Mouse (Mus musculus): ENCODE data around the gene Gal3st1. TPM values are rescaled to one million over a fixed set of nuclear protein-coding genes. Genes with fewer than 3 reads are reported as not detected.

Gene Gal3st1
- total and polyA plus RNA-seq, 3 experiments, result 0.08 TPM; not detected in 2

- Histone ChIP-seq H3K9ac (ENCODE audit: insufficient read depth, low read depth) (no peak overlapping the region), H3K27ac (ENCODE audit: insufficient read depth, low read depth) (no peak overlapping the region), H3K4me3 (replicated peaks in 1 of 3; ENCODE audit: low read depth in 2 of 3, low read length in 2 of 3, poor library complexity in 1 of 3) (no peak overlapping the region), H3K9me3 (replicated peaks; ENCODE audit: low read length) (no peaks in the 10 kb centered on the region), H3K27me3 (replicated peaks) (no peaks in the 10 kb centered on the region), H3K79me2 (replicated peaks; ENCODE audit: control insufficient read depth, extremely low read depth, insufficient read depth, poor library complexity, severe bottlenecking) (peaks cover 31% of the 10 kb centered on the region), H3K4me1 (ENCODE audit: control insufficient read depth in 1 of 2, insufficient read depth in 2 of 2) (peaks cover 7 to 17% of the 10 kb centered on the region in 2 experiments), H3K4me2 (ENCODE audit: insufficient read depth, low read depth, poor library complexity, severe bottlenecking) (no peak overlapping the region), H3K36me3 (replicated peaks in 1 of 2; ENCODE audit: control insufficient read depth in 1 of 2, insufficient read depth in 1 of 2, low read length in 1 of 2) (peaks cover 78 to 94% of the 10 kb centered on the region in 2 experiments)
- TF ChIP-seq ETS1 (conservative IDR thresholded peaks at IDR 0.05; ENCODE audit: low read depth, low read length), result no peak
- no peak for TF ChIP-seq KAT2A (IDR thresholded peaks at IDR 0.05; ENCODE audit: insufficient replicate concordance, low read length)
- no peak for TF ChIP-seq POLR2AphosphoS2 (IDR thresholded peaks at IDR 0.05; ENCODE audit: low read depth, low read length)
- no peak for DNase-seq (ENCODE audit: extremely low read depth)
- dilution Hi-C loops (cut with MboI; ENCODE audit: extremely low pct_ligation_motif_present, extremely low pct_unique_long_range_greater_than_20kb, low sequenced_read_pairs) (no loop called here), in situ Hi-C loops (cut with MboI; ENCODE audit: low pct_ligation_motif_present, low pct_unique_long_range_greater_than_20kb, low sequenced_read_pairs) (no loop called here)
Measured at GRCm38 (mm10) chr11:3970361-3970760, 13.1 kb upstream of the Gal3st1 start.

- TF ChIP-seq ZMIZ1 (IDR thresholded peaks at IDR 0.05; ENCODE audit: low read depth, low read length) (no peak), POLR2A (IDR thresholded peaks at IDR 0.05; ENCODE audit: low read depth, low read length) (no peak), SIN3A (IDR thresholded peaks at IDR 0.05; ENCODE audit: low read length) (no peak), ZNF384 (IDR thresholded peaks at IDR 0.05; ENCODE audit: low read depth, low read length) (no peak)
- dilution Hi-C loops (cut with MboI; ENCODE audit: extremely low pct_ligation_motif_present, extremely low pct_unique_long_range_greater_than_20kb, low sequenced_read_pairs) (no loop called here), in situ Hi-C loops (cut with MboI; ENCODE audit: low pct_ligation_motif_present, low pct_unique_long_range_greater_than_20kb, low sequenced_read_pairs) (no loop called here)
- Histone ChIP-seq H3K27ac (ENCODE audit: insufficient read depth, low read depth) (no peak overlapping the region), H3K4me3 (replicated peaks in 1 of 3; ENCODE audit: low read depth in 2 of 3, low read length in 2 of 3, poor library complexity in 1 of 3) (no peak overlapping the region), H3K4me1 (ENCODE audit: control insufficient read depth in 1 of 2, insufficient read depth in 2 of 2) (no peaks in the 10 kb centered on the region), H3K9me3 (replicated peaks; ENCODE audit: low read length) (no peaks in the 10 kb centered on the region), H3K79me2 (replicated peaks; ENCODE audit: control insufficient read depth, extremely low read depth, insufficient read depth, poor library complexity, severe bottlenecking) (peaks cover 6% of the 10 kb centered on the region), H3K27me3 (replicated peaks) (no peaks in the 10 kb centered on the region), H3K36me3 (replicated peaks in 1 of 2; ENCODE audit: control insufficient read depth in 1 of 2, insufficient read depth in 1 of 2, low read length in 1 of 2) (peaks cover 93 to 97% of the 10 kb centered on the region in 2 experiments), H3K9ac (ENCODE audit: insufficient read depth, low read depth) (no peak overlapping the region), H3K4me2 (ENCODE audit: insufficient read depth, low read depth, poor library complexity, severe bottlenecking) (no peak overlapping the region)
- no peak for DNase-seq (ENCODE audit: extremely low read depth)
Measured at GRCm38 (mm10) chr11:3973081-3973480, 10.4 kb upstream of the Gal3st1 start.

GRCm38 (mm10) chr11:3974311-3974710, 9.1 kb upstream of the Gal3st1 start:
- H3K79me2 ChIP-seq (replicated peaks; ENCODE audit: control insufficient read depth, extremely low read depth, insufficient read depth, poor library complexity, severe bottlenecking), result 0 out of 2 replicates have a peak, but pooled peaks cover 2% of the 10 kb centered on the region
- no peak overlapping the region for H3K4me3 ChIP-seq (replicated peaks in 1 of 3; ENCODE audit: low read depth in 2 of 3, low read length in 2 of 3, poor library complexity in 1 of 3)
- dilution Hi-C loops (cut with MboI; ENCODE audit: extremely low pct_ligation_motif_present, extremely low pct_unique_long_range_greater_than_20kb, low sequenced_read_pairs) (no loop called here), in situ Hi-C loops (cut with MboI; ENCODE audit: low pct_ligation_motif_present, low pct_unique_long_range_greater_than_20kb, low sequenced_read_pairs) (no loop called here)
- no peak overlapping the region for H3K27ac ChIP-seq (ENCODE audit: insufficient read depth, low read depth)
- no peaks in the 10 kb centered on the region for H3K27me3 ChIP-seq (replicated peaks)
- no peak for TF ChIP-seq NRF1 (IDR thresholded peaks at IDR 0.05; ENCODE audit: low read depth, low read length)
- TF ChIP-seq ELF1 (IDR thresholded peaks at IDR 0.05; ENCODE audit: low read depth, low read length), result no peak
- TF ChIP-seq RAD21 (IDR thresholded peaks at IDR 0.05; ENCODE audit: low read depth, low read length), result no peak
- TF ChIP-seq ZNF384 (IDR thresholded peaks at IDR 0.05; ENCODE audit: low read depth, low read length), result no peak
- TF ChIP-seq CTCF (conservative IDR thresholded peaks at IDR 0.05 in 1 of 2, IDR thresholded peaks at IDR 0.05 in 1 of 2; ENCODE audit: low read depth in 2 of 2, low read length in 2 of 2), result no peak
- TF ChIP-seq USF2 (conservative IDR thresholded peaks at IDR 0.05; ENCODE audit: low read depth, low read length), result no peak
- TF ChIP-seq JUND (conservative IDR thresholded peaks at IDR 0.05; ENCODE audit: low read depth, low read length), result no peak
- no peak for TF ChIP-seq POLR2AphosphoS2 (IDR thresholded peaks at IDR 0.05; ENCODE audit: low read depth, low read length)
- no peak for TF ChIP-seq HCFC1 (IDR thresholded peaks at IDR 0.05; ENCODE audit: low read depth, low read length)
- no peak for TF ChIP-seq ZKSCAN1 (IDR thresholded peaks at IDR 0.05; ENCODE audit: borderline replicate concordance, low read depth, low read length)
- TF ChIP-seq TBP (conservative IDR thresholded peaks at IDR 0.05; ENCODE audit: low read depth, low read length), result no peak
- no peak for TF ChIP-seq ZMIZ1 (IDR thresholded peaks at IDR 0.05; ENCODE audit: low read depth, low read length)
- H3K9me3 ChIP-seq (replicated peaks; ENCODE audit: low read length), result no peaks in the 10 kb centered on the region
- H3K4me1 ChIP-seq (ENCODE audit: control insufficient read depth in 1 of 2, insufficient read depth in 2 of 2), result no peaks in the 10 kb centered on the region
- peaks cover 96% of the 10 kb centered on the region in 2 experiments for H3K36me3 ChIP-seq (replicated peaks in 1 of 2; ENCODE audit: control insufficient read depth in 1 of 2, insufficient read depth in 1 of 2, low read length in 1 of 2)
- no peak for DNase-seq (ENCODE audit: extremely low read depth)
- no peak overlapping the region for H3K4me2 ChIP-seq (ENCODE audit: insufficient read depth, low read depth, poor library complexity, severe bottlenecking)
- H3K9ac ChIP-seq (ENCODE audit: insufficient read depth, low read depth), result no peak overlapping the region
